In genomic region chr11:109302338-109302737, GRCm38 (mm10) we compare ENCODE assay signal across 11 mouse cellular contexts. TPM values are rescaled to one million over a fixed set of nuclear protein-coding genes. Genes with fewer than 3 reads are reported as not detected.
DNase-seq lines count a peak whose midpoint lies in the region; ATAC-seq and TF ChIP-seq lines count a peak whose summit lies in the region.
"Had no signal": no experiment of that assay in that cellular context is flagged by ENCODE, and none has a peak within 500 bp of the region (broad histone marks: within the 10 kb centered on the region; RNA-seq: fewer than 3 reads in every experiment).

No protein-coding gene starts in this region.

- no peak overlapping the region for H3K4me2 ChIP-seq in stomach, postnatal 0 days (replicated peaks; ENCODE audit: low read depth)
- H3K4me2 ChIP-seq in hindbrain, embryonic 14.5 days (replicated peaks): no peak overlapping the region
- H3K4me2 ChIP-seq: embryonic facial prominence, embryonic 13.5 days; hindbrain, embryonic 12.5 days; limb, embryonic 15.5 days had no signal

- WGBS in stomach, postnatal 0 days: 30% methylated on average over 4 of the region's 4 CpGs
- WGBS in hindbrain, embryonic 14.5 days: 71% methylated on average over 4 of the region's 4 CpGs

- no peaks in the 10 kb centered on the region for H3K9me3 ChIP-seq in stomach, postnatal 0 days (ENCODE audit: control insufficient read depth, low read length)
- no peaks in the 10 kb centered on the region for H3K9me3 ChIP-seq in hindbrain, embryonic 14.5 days (ENCODE audit: control insufficient read depth, low read length)
- H3K9me3 ChIP-seq: embryonic facial prominence, embryonic 13.5 days; hindbrain, embryonic 12.5 days; limb, embryonic 15.5 days had no signal

- H3K9ac ChIP-seq in stomach, postnatal 0 days (ENCODE audit: low read length): no peak overlapping the region
- no peak overlapping the region for H3K9ac ChIP-seq in hindbrain, embryonic 14.5 days
- H3K9ac ChIP-seq: embryonic facial prominence, embryonic 13.5 days; hindbrain, embryonic 12.5 days; limb, embryonic 15.5 days had no signal

- no peak for ATAC-seq in stomach, postnatal 0 days (ENCODE audit: low FRiP score, low TSS enrichment)
- no peak for ATAC-seq in hindbrain, embryonic 14.5 days (ENCODE audit: low FRiP score)

- no peaks in the 10 kb centered on the region for H3K27me3 ChIP-seq in stomach, postnatal 0 days (ENCODE audit: control insufficient read depth, insufficient read depth, low read length)
- no peaks in the 10 kb centered on the region for H3K27me3 ChIP-seq in hindbrain, embryonic 14.5 days (ENCODE audit: control insufficient read depth, insufficient read depth, low read length)
- H3K27me3 ChIP-seq: embryonic facial prominence, embryonic 13.5 days; limb, embryonic 15.5 days had no signal

- no peak overlapping the region for H3K4me3 ChIP-seq in stomach, postnatal 0 days (ENCODE audit: low read depth, low read length)
- H3K4me3 ChIP-seq in hindbrain, embryonic 14.5 days (replicated peaks; ENCODE audit: low read length): no peak overlapping the region
- H3K4me3 ChIP-seq: embryonic facial prominence, embryonic 13.5 days; hindbrain, embryonic 12.5 days; limb, embryonic 15.5 days had no signal

- no peak for TF ChIP-seq EP300 in stomach, postnatal 0 days (optimal IDR thresholded peaks at IDR 0.05)

- H3K27ac ChIP-seq in stomach, postnatal 0 days (replicated peaks): no peak overlapping the region
- H3K27ac ChIP-seq in hindbrain, embryonic 14.5 days: no peak overlapping the region
- H3K27ac ChIP-seq: embryonic facial prominence, embryonic 13.5 days; hindbrain, embryonic 12.5 days; limb, embryonic 15.5 days had no signal

- no peaks in the 10 kb centered on the region for H3K4me1 ChIP-seq in stomach, postnatal 0 days (replicated peaks; ENCODE audit: control insufficient read depth, insufficient read depth)
- H3K4me1 ChIP-seq in hindbrain, embryonic 14.5 days (replicated peaks; ENCODE audit: control insufficient read depth, insufficient read depth, low read length): peaks cover 5% of the 10 kb centered on the region; the same call in 1 of the 2 replicates

- TF ChIP-seq CTCF in stomach, postnatal 0 days (IDR thresholded peaks at IDR 0.05; ENCODE audit: low read depth): no peak

- DNase-seq in adrenal gland, adult 2 months: peak; percentile 55
- DNase-seq in adrenal gland, adult 18-20 months (ENCODE audit: low spot score in 2 of 2): no peak
- DNase-seq in right cerebral cortex, postnatal 4 days: peak; percentile 36
- no peak for DNase-seq in right cerebral cortex, postnatal 36 days (ENCODE audit: low spot score in 2 of 2)
- DNase-seq in kidney, adult 8-10 months: peak; percentile 62 to 70
- DNase-seq in stomach, postnatal 0 days (ENCODE audit: low spot score): peak; percentile 19
- no peak for DNase-seq in hindbrain, embryonic 14.5 days (ENCODE audit: low spot score)
- DNase-seq in cerebellum, adult 11 months: no peak

- H3K36me3 ChIP-seq in stomach, postnatal 0 days (ENCODE audit: control insufficient read depth, insufficient read depth, low read length): no peaks in the 10 kb centered on the region
- H3K36me3 ChIP-seq in hindbrain, embryonic 14.5 days (replicated peaks; ENCODE audit: control insufficient read depth, insufficient read depth): no peaks in the 10 kb centered on the region
- H3K36me3 ChIP-seq: embryonic facial prominence, embryonic 13.5 days; hindbrain, embryonic 12.5 days; limb, embryonic 15.5 days had no signal

RNA-seq across cellular contexts. Expression of gene Rgs9, which starts 4.4 kb away (rescaled TPM):
- 1 to 10 TPM; 4.3 to 6.0 TPM for total RNA-seq in adrenal gland, adult 2 months (2021)
- polyA plus RNA-seq in adrenal gland, adult 2 months (2012; rRNA removed): 2.5 and 2.8 TPM in 2 replicates
- total RNA-seq in adrenal gland, adult 18-20 months (2021): 1 to 10 TPM; 4.6 to 5.1 TPM
- 0.73 and 1.1 TPM in 2 replicates for polyA plus RNA-seq in stomach, postnatal 0 days (2015; fragmentation: Nextera tagmentation; extraction: Ambion mirVana)
- polyA plus RNA-seq in hindbrain, embryonic 14.5 days (2014; fragmentation: Nextera tagmentation; extraction: Ambion mirVana): 8.9 and 10.7 TPM in 2 replicates

Comparison
In these comparisons a context has a peak if more than half of its experiments do, and no peak if none do; other contexts are left out.
1. DNase-seq: peak in adrenal gland, adult 2 months (single experiment), right cerebral cortex, postnatal 4 days (single experiment), kidney, adult 8-10 months (2 of 2) and stomach, postnatal 0 days (single experiment); none in adrenal gland, adult 18-20 months (0 of 2), right cerebral cortex, postnatal 36 days (0 of 2), hindbrain, embryonic 14.5 days (single experiment) and cerebellum, adult 11 months (single experiment).